Mouse (Mus musculus) olfactory bulb, adult 2 months (tissue): ENCODE data around the gene Dab2ip. TPM values are rescaled to one million over a fixed set of nuclear protein-coding genes. Genes with fewer than 3 reads are reported as not detected.

Experiments used
- H3K27ac ChIP-seq: fragments of 200-500 bp; 2 replicates; pipeline ENCODE4 v1.5.1; 2012; ENCODE audit warnings: low read depth, low read length; ENCODE audit not compliant: insufficient read depth
- H3K4me1 ChIP-seq: fragments of 200-500 bp; 2 replicates; pipeline ENCODE4 v1.6.1; 2012; ENCODE audit warnings: low read length; ENCODE audit not compliant: control insufficient read depth, insufficient read depth
- H3K4me3 ChIP-seq: fragments of 200-500 bp; 2 replicates; pipeline ENCODE4 v1.5.1; 2012; ENCODE audit warnings: mild to moderate bottlenecking, low read depth, low read length, moderate library complexity; ENCODE audit not compliant: insufficient read depth
- CTCF ChIP-seq: fragments of 200-500 bp; IDR thresholded peaks from 2 replicates; pipeline ENCODE4 v1.5.1; 2012; ENCODE audit warnings: low read depth, mild to moderate bottlenecking, low read length, moderate library complexity; ENCODE audit not compliant: insufficient read depth
- POLR2A ChIP-seq: fragments of 200-500 bp; IDR thresholded peaks from 2 replicates; pipeline ENCODE4 v1.6.1; 2012; ENCODE audit warnings: mild to moderate bottlenecking, low read depth, low read length, moderate library complexity; ENCODE audit not compliant: insufficient read depth
- WGBS: fragments of 180-500 bp; shearing (Covaris S2); methylation state at CpG from one replicate; pipeline ENCODE4 v1.1.7; 2018; 5-methylcytosine and 5-hydroxymethylcytosine counted together
- polyA plus RNA-seq: library from polyadenylated mRNA; stranded (reverse); fragments of >200 nt; gene quantifications from 2 replicates; pipeline ENCODE4 v1.2.4, GENCODE M21; 2012; ENCODE audit warnings: low replicate concordance; ENCODE audit not compliant: missing spikeins, insufficient read depth, insufficient read length

Dab2ip gene
- polyA plus RNA-seq, 1 experiment, result not detected

GRCm38 (mm10) chr2:35589800-35590199 lies 31.7 kb downstream of the Dab2ip start:
- no peak overlapping the region for H3K4me3 ChIP-seq
- WGBS, result 67% methylated on average over 4 of the region's 4 CpGs
- H3K4me1 ChIP-seq, result peaks cover 10% of the 10 kb centered on the region
- H3K27ac ChIP-seq, result no peak overlapping the region
- TF ChIP-seq CTCF, result no peak
- no peak for TF ChIP-seq POLR2A

GRCm38 (mm10) chr2:35591961-35592724 lies 34.1 kb downstream of the Dab2ip start:
- H3K27ac ChIP-seq, result no peak overlapping the region
- H3K4me3 ChIP-seq, result no peak overlapping the region
- TF ChIP-seq POLR2A, result no peak
- no peak for TF ChIP-seq CTCF
- H3K4me1 ChIP-seq, result peaks cover 10% of the 10 kb centered on the region
- WGBS, result 57% methylated on average over 14 of the region's 14 CpGs

- Histone ChIP-seq H3K4me3 (no peak overlapping the region), H3K4me1 (peaks cover 10% of the 10 kb centered on the region), H3K27ac (no peak overlapping the region)
- 60% methylated on average over 9 of the region's 9 CpGs for WGBS
- TF ChIP-seq POLR2A (no peak), CTCF (no peak)
Measured at GRCm38 (mm10) chr2:35592725-35593392, 34.8 kb downstream of the Dab2ip start.

GRCm38 (mm10) chr2:35593889-35594288 lies 35.8 kb downstream of the Dab2ip start:
- H3K27ac ChIP-seq, result no peak overlapping the region
- TF ChIP-seq CTCF (no peak), POLR2A (no peak)
- H3K4me1 ChIP-seq, result peaks cover 10% of the 10 kb centered on the region
- no peak overlapping the region for H3K4me3 ChIP-seq
- WGBS, result 88% methylated on average over 7 of the region's 7 CpGs

GRCm38 (mm10) chr2:35595102-35595501 lies 37.0 kb downstream of the Dab2ip start:
- Histone ChIP-seq H3K4me3 (no peak overlapping the region), H3K27ac (no peak overlapping the region), H3K4me1 (peaks cover 10% of the 10 kb centered on the region)
- TF ChIP-seq POLR2A (no peak), CTCF (no peak)
- 77% methylated on average over 1 of the region's 1 CpGs for WGBS

GRCm38 (mm10) chr2:35595718-35596117 lies 37.7 kb downstream of the Dab2ip start:
- Histone ChIP-seq H3K4me3 (no peak overlapping the region), H3K4me1 (peaks cover 10% of the 10 kb centered on the region), H3K27ac (no peak overlapping the region)
- 80% methylated on average over 5 of the region's 5 CpGs for WGBS
- TF ChIP-seq CTCF, result no peak
- TF ChIP-seq POLR2A, result no peak

- peaks cover 10% of the 10 kb centered on the region for H3K4me1 ChIP-seq
- H3K4me3 ChIP-seq, result no peak overlapping the region
- H3K27ac ChIP-seq, result no peak overlapping the region
- 61% methylated on average over 4 of the region's 4 CpGs for WGBS
- no peak for TF ChIP-seq CTCF
- TF ChIP-seq POLR2A, result no peak
Measured at GRCm38 (mm10) chr2:35596796-35597195, 38.7 kb downstream of the Dab2ip start.

- WGBS, result 93% methylated on average over 3 of the region's 3 CpGs
- 0 out of 2 replicates have a peak, but pooled peaks cover 2% of the 10 kb centered on the region for H3K4me1 ChIP-seq
- H3K4me3 ChIP-seq, result no peak overlapping the region
- H3K27ac ChIP-seq, result no peak overlapping the region
- TF ChIP-seq POLR2A (no peak), CTCF (no peak)
Measured at GRCm38 (mm10) chr2:35598819-35599218, 40.8 kb downstream of the Dab2ip start.

- Histone ChIP-seq H3K4me3 (no peak overlapping the region), H3K27ac (no peak overlapping the region), H3K4me1 (peaks cover 16% of the 10 kb centered on the region)
- TF ChIP-seq CTCF (no peak), POLR2A (no peak)
- WGBS, result 92% methylated on average over 3 of the region's 3 CpGs
Measured at GRCm38 (mm10) chr2:35601665-35602064, 43.6 kb downstream of the Dab2ip start.

- 45% methylated on average over 8 of the region's 8 CpGs for WGBS
Measured at GRCm38 (mm10) chr2:35607476-35607875, 49.4 kb downstream of the Dab2ip start.

More at GRCm38 (mm10) chr2:35607476-35607875, 49.4 kb downstream of the Dab2ip start:
- H3K4me1 ChIP-seq, result peaks cover 56% of the 10 kb centered on the region
- H3K4me3 ChIP-seq, result no peak overlapping the region
- H3K27ac ChIP-seq, result no peak overlapping the region
- no peak for TF ChIP-seq POLR2A
- TF ChIP-seq CTCF, result no peak
